Mouse (Mus musculus) left cerebral cortex, adult 6 months (tissue): ENCODE results near the gene S100a4. TPM values are rescaled to one million over a fixed set of nuclear protein-coding genes. Genes with fewer than 3 reads are reported as not detected.

Experiments
- long read RNA-seq, 2 experiments: library from polyadenylated mRNA; unstranded; transcript quantifications; one replicate each; pipeline ENCODE4 v2.0.0; 2019 to 2020
- polyA plus RNA-seq: library from polyadenylated mRNA; unstranded; fragments of <200 nt; fragmentation: Nextera tagmentation; gene quantifications from 2 replicates; pipeline ENCODE4 v1.2.3, GENCODE M21; 2021

S100a4 gene
- polyA plus RNA-seq: 4.3 and 6.4 TPM in 2 replicates
- long read RNA-seq, experiment 1: 0 reads
- long read RNA-seq, experiment 2, partial matches to known transcripts: 0 of 3 reads
- long read RNA-seq, experiment 2, other reads (novel, unspliced or antisense): 0 of 3 reads

DNA sequence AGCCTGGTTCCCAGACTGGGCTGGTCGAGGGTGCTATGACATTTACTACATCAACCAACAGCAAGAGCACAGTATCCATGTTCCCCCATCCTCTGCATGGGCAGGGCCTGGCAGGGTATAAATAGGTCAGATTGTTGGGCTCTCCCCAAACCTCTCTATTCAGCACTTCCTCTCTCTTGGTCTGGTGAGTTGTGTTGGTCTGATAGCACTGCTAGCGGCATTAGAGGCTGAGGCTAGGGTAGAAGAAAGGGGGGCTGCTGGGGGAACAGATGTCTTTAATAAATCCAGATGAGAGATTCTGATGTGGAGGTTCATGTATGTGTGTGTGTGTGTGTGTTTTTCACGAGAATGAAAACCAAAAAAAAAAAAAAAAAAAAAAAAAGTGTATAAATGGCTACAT is at the start of gene S100a4:
S100a4 (plus strand) TSS at position 149 of the 400 bp plus-strand sequence.

GRCm38 (mm10) chr3:90560008-90560628 is 43.5 kb upstream of the S100a4 start, which contains the start of gene S100a3:
TSS of gene S100a3 (plus strand) at chr3:90560578.

DNA sequence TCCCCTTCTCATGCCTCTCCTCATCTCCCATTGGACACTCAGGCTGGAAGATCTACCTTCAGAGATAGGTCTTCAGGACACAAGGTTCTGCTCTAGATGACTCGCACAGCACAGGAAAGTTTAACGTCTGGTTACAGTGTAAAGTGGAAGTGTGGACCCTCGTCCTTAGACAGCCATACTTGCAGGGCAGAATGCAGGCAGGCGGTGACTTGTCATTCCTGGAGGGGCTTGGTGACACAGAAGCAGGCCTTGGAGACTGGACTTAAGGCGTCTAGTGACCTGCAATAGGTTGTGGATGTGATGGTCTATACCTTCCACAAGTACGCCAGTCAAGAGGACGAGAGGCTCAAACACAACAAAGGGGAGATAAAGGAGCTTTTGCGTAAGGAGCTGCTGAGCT is 13.6 kb upstream of the S100a4 start, which contains the start of gene S100a2:
S100a2 (plus strand) TSS at position 301 of the 400 bp plus-strand sequence.

DNA sequence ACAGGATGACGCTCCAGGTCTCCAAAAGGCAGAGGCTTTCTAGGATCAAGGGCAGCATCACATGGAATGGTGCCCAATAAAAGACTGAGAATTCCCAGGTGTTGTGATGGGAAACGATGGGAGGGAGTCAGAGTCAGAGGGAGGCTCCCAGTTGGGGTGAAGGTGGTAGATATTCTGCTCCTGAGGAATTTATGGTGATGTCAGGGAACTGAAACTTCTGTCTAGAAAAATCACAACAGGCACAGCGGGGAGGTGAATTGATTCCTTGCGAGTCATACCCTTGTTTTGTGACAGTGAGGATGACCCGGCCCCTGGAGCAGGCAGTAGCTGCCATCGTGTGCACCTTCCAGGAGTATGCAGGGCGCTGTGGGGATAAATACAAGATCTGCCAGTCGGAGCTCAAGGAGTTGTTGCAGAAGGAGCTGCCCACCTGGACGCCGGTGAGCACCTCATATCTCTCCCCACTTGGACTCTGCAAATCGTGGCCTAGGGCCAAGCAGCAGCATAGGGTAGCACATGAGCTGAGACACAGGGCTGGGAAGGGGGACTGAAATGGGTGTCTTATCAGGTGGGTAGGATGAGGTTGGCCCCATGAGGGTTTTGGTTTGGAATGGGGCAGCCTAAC is 2.0 kb upstream of the S100a4 start, which contains the start of gene Gm42674:
Gm42674 (plus strand) TSS at position 419 of the 625 bp plus-strand sequence.

DNA sequence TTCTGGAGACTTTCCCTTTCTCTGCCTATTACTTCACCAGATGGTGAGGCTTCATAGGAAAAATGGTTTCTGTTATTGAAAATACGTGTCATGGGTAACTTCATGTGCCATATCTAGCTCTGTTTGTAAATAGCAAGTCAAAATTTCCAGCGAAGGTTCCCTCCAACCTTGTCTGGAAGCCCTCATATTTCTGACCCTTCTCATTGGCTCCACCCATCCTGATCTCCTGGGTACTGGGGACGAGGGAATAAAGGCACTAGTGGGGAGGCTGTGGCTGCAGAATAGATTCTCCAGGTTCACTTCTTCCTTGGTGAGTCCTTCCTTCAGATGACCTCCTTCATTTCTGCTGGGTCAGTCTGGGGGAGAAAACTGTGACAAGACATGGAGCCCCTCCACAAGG is 4.7 kb downstream of the S100a4 start, which contains the start of gene S100a5:
S100a5 (plus strand) TSS at position 301 of the 400 bp plus-strand sequence.

GRCm38 (mm10) chr3:90612728-90613291 is 9.2 kb downstream of the S100a4 start, which contains the start of gene S100a6:
TSS of gene S100a6 (plus strand) at chr3:90612882.

GRCm38 (mm10) chr3:90653717-90654116 is 50.1 kb downstream of the S100a4 start, which contains the start of gene S100a7a:
TSS of gene S100a7a (plus strand) at chr3:90654017.

Other genes starting within 250 kb of the S100a4 start
- gene Slc27a3, start 213.8 kb upstream of the S100a4 start, polyA plus RNA-seq: 2.0 TPM in 2 replicates
- gene Ints3, start 170.1 kb upstream of the S100a4 start, polyA plus RNA-seq: 10.8 and 12.5 TPM in 2 replicates
- gene Npr1, start 137.9 kb upstream of the S100a4 start, polyA plus RNA-seq: 0.73 and 0.85 TPM in 2 replicates
- 69.5 and 88.4 TPM in 2 replicates for gene Ilf2, start 127.6 kb upstream of the S100a4 start, polyA plus RNA-seq
- gene Snapin, start 112.7 kb upstream of the S100a4 start, polyA plus RNA-seq: 82.3 and 99.2 TPM in 2 replicates
- 96.5 and 106 TPM in 2 replicates for gene Chtop, start 94.3 kb upstream of the S100a4 start, polyA plus RNA-seq
- gene S100a1, start 89.4 kb upstream of the S100a4 start, polyA plus RNA-seq: 326 TPM in 2 replicates
- 149 and 180 TPM in 2 replicates for gene S100a13, start 89.3 kb upstream of the S100a4 start, polyA plus RNA-seq
- gene S100a14, start 76.9 kb upstream of the S100a4 start, polyA plus RNA-seq: not detected in 2 replicates
- gene S100a16, start 66.5 kb upstream of the S100a4 start, polyA plus RNA-seq: 168 and 195 TPM in 2 replicates
- 2.1 and 3.0 TPM in 2 replicates for gene S100a3, start 43.2 kb upstream of the S100a4 start, polyA plus RNA-seq
- not detected in 2 replicates for gene S100a2, start 13.5 kb upstream of the S100a4 start, polyA plus RNA-seq
- gene Gm42674, start 1.9 kb upstream of the S100a4 start, polyA plus RNA-seq: not detected in 2 replicates
- gene S100a5, start 4.8 kb downstream of the S100a4 start, polyA plus RNA-seq: 0.60 TPM in 1 of 2 replicates, not detected in the other
- 92.6 and 97.3 TPM in 2 replicates for gene S100a6, start 9.1 kb downstream of the S100a4 start, polyA plus RNA-seq
- 0.16 and 0.31 TPM in 2 replicates for gene S100a7a, start 50.2 kb downstream of the S100a4 start, polyA plus RNA-seq
- 1.4 and 2.0 TPM in 2 replicates for gene S100a8, start 65.2 kb downstream of the S100a4 start, polyA plus RNA-seq
- gene S100a9, start 92.0 kb downstream of the S100a4 start, polyA plus RNA-seq: 0.77 TPM in 1 of 2 replicates, not detected in the other
- gene Pglyrp4, start 123.1 kb downstream of the S100a4 start, polyA plus RNA-seq: not detected in 2 replicates
- not detected in 2 replicates for gene Gm5849, start 174.1 kb downstream of the S100a4 start, polyA plus RNA-seq